Mouse (Mus musculus) cerebellum, adult 2 months (tissue): Measurements from ENCODE around the gene Zfp704.

Experiments used
- CTCF ChIP-seq: fragments of 200-500 bp; IDR thresholded peaks from 2 replicates; pipeline ENCODE4 v1.5.1; 2011; ENCODE audit warnings: low read depth, mild to moderate bottlenecking, control low read depth, low read length, moderate library complexity, borderline replicate concordance; ENCODE audit not compliant: insufficient read depth
- POLR2A ChIP-seq: fragments of 200-500 bp; IDR thresholded peaks from 2 replicates; pipeline ENCODE4 v1.6.1; 2011; ENCODE audit warnings: low read length, control low read depth, borderline replicate concordance; ENCODE audit not compliant: insufficient read depth

DNA sequence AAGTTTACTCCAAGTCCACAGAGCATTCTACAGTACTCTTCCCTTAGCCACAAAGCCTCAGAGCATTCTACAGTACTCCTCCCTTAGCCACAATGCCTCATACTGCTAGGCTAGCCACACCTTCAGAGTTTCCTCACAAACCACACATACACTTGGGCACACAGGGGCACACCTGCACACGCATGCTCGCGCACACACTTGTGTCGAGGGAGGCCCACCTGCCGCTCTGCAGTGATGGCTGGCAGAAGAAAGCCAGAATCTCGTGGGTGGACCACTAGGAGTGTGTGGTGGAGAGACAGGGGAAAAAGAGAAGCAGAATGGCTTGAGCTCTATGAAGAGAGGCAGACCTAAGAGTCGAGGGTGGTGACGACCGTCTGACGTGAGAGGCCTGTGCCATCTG is 97.7 kb downstream of the Zfp704 start:
- no peak for TF ChIP-seq POLR2A
- no peak for TF ChIP-seq CTCF
